Comparison of ENCODE assay signal across 11 mouse cellular contexts in genomic region chr6:129399945-129400344, GRCm38 (mm10). TPM values are rescaled to one million over a fixed set of nuclear protein-coding genes. Genes with fewer than 3 reads are reported as not detected.
DNase-seq lines count a peak whose midpoint lies in the region; ATAC-seq and TF ChIP-seq lines count a peak whose summit lies in the region.
"Had no signal": no experiment of that assay in that cellular context is flagged by ENCODE, and none has a peak within 500 bp of the region (broad histone marks: within the 10 kb centered on the region; RNA-seq: fewer than 3 reads in every experiment).

No protein-coding gene starts in this region.

- no peak for TF ChIP-seq CTCF in cerebellum, adult 2 months (IDR thresholded peaks at IDR 0.05; ENCODE audit: borderline replicate concordance, insufficient read depth, low read depth, low read length)

- no peak for ATAC-seq in midbrain, embryonic 13.5 days

- no peak overlapping the region for H3K4me2 ChIP-seq in midbrain, embryonic 13.5 days (replicated peaks)

- H3K27ac ChIP-seq in cerebellum, adult 2 months (ENCODE audit: insufficient read depth, low read length): no peak overlapping the region
- H3K27ac ChIP-seq in midbrain, embryonic 13.5 days: no peak overlapping the region

- H3K27me3 ChIP-seq in cerebellum, adult 2 months (ENCODE audit: control insufficient read depth, insufficient read depth, low read length): no peaks in the 10 kb centered on the region
- no peaks in the 10 kb centered on the region for H3K27me3 ChIP-seq in midbrain, embryonic 13.5 days

- 47% methylated on average over 6 of the region's 6 CpGs for WGBS in cerebellum, adult 2 months
- 67% methylated on average over 6 of the region's 6 CpGs for WGBS in midbrain, embryonic 13.5 days

- no peaks in the 10 kb centered on the region for H3K9me3 ChIP-seq in midbrain, embryonic 13.5 days

- no peak overlapping the region for H3K4me3 ChIP-seq in cerebellum, adult 2 months (replicated peaks; ENCODE audit: insufficient read depth, low read depth, low read length)
- no peak overlapping the region for H3K4me3 ChIP-seq in midbrain, embryonic 13.5 days (replicated peaks)

- DNase-seq in cerebellum, postnatal 10 days: peak; percentile 12 to 19
- DNase-seq in cerebellum, adult 2 months: no peak
- DNase-seq in NIH3T3 (ENCODE audit: low read depth) (peak; percentile 5), MN1 (ENCODE audit: low spot score) (no peak)
- DNase-seq in heart, postnatal 4 days: peak; percentile 57
- DNase-seq in lung, adult 18-20 months: peak; percentile 39 to 57
- DNase-seq in left cerebral cortex, adult 18-20 months (ENCODE audit: low spot score in 2 of 2): no peak
- DNase-seq: gastrocnemius, postnatal 10 days had no signal

- TF ChIP-seq POLR2A in cerebellum, adult 2 months (IDR thresholded peaks at IDR 0.05; ENCODE audit: borderline replicate concordance, insufficient read depth, low read length): no peak

- no peaks in the 10 kb centered on the region for H3K36me3 ChIP-seq in midbrain, embryonic 13.5 days

- H3K4me1 ChIP-seq in cerebellum, adult 2 months (ENCODE audit: control insufficient read depth, insufficient read depth, low read length): no peaks in the 10 kb centered on the region
- H3K4me1 ChIP-seq in midbrain, embryonic 13.5 days (replicated peaks): no peaks in the 10 kb centered on the region

- H3K9ac ChIP-seq in midbrain, embryonic 13.5 days (replicated peaks): no peak overlapping the region

RNA-seq across cellular contexts. Expression of gene Clec1b, which starts 2.8 kb away (rescaled TPM):
- 0.16 and 0.17 TPM in 2 replicates for polyA plus RNA-seq in cerebellum, adult 2 months (2012; rRNA removed)
- total RNA-seq in heart, postnatal 4 days (2021): under 1 TPM; 0.60 to 0.65 TPM
- 3.6 and 3.9 TPM in 2 replicates for polyA plus RNA-seq in midbrain, embryonic 13.5 days (2015; fragmentation: Nextera tagmentation; extraction: Ambion mirVana)
- under 1 TPM in 1 of 2 experiments, not detected in 1; 0.72 TPM for total RNA-seq in left cerebral cortex, adult 18-20 months (2021)
- polyA plus RNA-seq: testis, adult 2 months had no signal

RNA-seq across cellular contexts. Expression of gene Clec9a, which starts 8.7 kb away (rescaled TPM):
- polyA plus RNA-seq in cerebellum, adult 2 months (2012; rRNA removed): 0.06 TPM in 1 of 2 replicates, not detected in the other
- not detected for total RNA-seq in heart, postnatal 4 days (2021)
- 0.22 and 0.23 TPM in 2 replicates for polyA plus RNA-seq in midbrain, embryonic 13.5 days (2015; fragmentation: Nextera tagmentation; extraction: Ambion mirVana)
- total RNA-seq in left cerebral cortex, adult 18-20 months (2021): not detected
- total RNA-seq: gastrocnemius, postnatal 10 days had no signal
- polyA plus RNA-seq: testis, adult 2 months had no signal

RNA-seq across cellular contexts. Expression of gene Clec12b, which starts 14.3 kb away (rescaled TPM):
- 0.17 and 0.33 TPM in 2 replicates for polyA plus RNA-seq in cerebellum, adult 2 months (2012; rRNA removed)
- under 1 TPM in 1 of 2 experiments, not detected in 1; 0.18 TPM for total RNA-seq in heart, postnatal 4 days (2021)
- 0.12 TPM in 1 of 2 replicates, not detected in the other for polyA plus RNA-seq in midbrain, embryonic 13.5 days (2015; fragmentation: Nextera tagmentation; extraction: Ambion mirVana)
- total RNA-seq in left cerebral cortex, adult 18-20 months (2021): not detected
- total RNA-seq: gastrocnemius, postnatal 10 days had no signal
- polyA plus RNA-seq: limb, embryonic 11.5 days had no signal

RNA-seq across cellular contexts. Expression of gene Clec1a, which starts 51.9 kb away (rescaled TPM):
- 0.44 and 0.49 TPM in 2 replicates for polyA plus RNA-seq in cerebellum, adult 2 months (2012; rRNA removed)
- 10 to 100 TPM; 10.6 to 13.2 TPM for total RNA-seq in heart, postnatal 4 days (2021)
- polyA plus RNA-seq in midbrain, embryonic 13.5 days (2015; fragmentation: Nextera tagmentation; extraction: Ambion mirVana): 1.7 and 1.8 TPM in 2 replicates
- total RNA-seq in left cerebral cortex, adult 18-20 months (2021): 1 to 10 TPM; 1.0 to 1.2 TPM

RNA-seq across cellular contexts. Expression of gene Clec12a, which starts 57.5 kb away (rescaled TPM):
- polyA plus RNA-seq in cerebellum, adult 2 months (2012; rRNA removed): 0.13 and 0.14 TPM in 2 replicates
- total RNA-seq in heart, postnatal 4 days (2021): under 1 TPM; 0.26 to 0.45 TPM
- polyA plus RNA-seq in midbrain, embryonic 13.5 days (2015; fragmentation: Nextera tagmentation; extraction: Ambion mirVana): 0.23 TPM in 1 of 2 replicates, not detected in the other
- total RNA-seq in left cerebral cortex, adult 18-20 months (2021): under 1 TPM; 0.23 to 0.28 TPM

Comparison
In these comparisons a context has a peak if more than half of its experiments do, and no peak if none do; other contexts are left out.
1. DNase-seq: peak in cerebellum, postnatal 10 days (2 of 2), NIH3T3 (single experiment), heart, postnatal 4 days (single experiment) and lung, adult 18-20 months (2 of 2); none in cerebellum, adult 2 months (0 of 2), left cerebral cortex, adult 18-20 months (0 of 2) and MN1 (single experiment).